Mouse (Mus musculus): ENCODE results near the gene Morn5.

- TF ChIP-seq CTCF (IDR thresholded peaks at IDR 0.05; ENCODE audit: low read depth) (no peak), EP300 (optimal IDR thresholded peaks at IDR 0.05) (no peak)
Observed at GRCm38 (mm10) chr2:36023291-36023690, 26.0 kb upstream of the Morn5 start.
